1 mouse cellular context compared by ENCODE assay signal in genomic region chr1:36536397-36536728, GRCm38 (mm10).
TF ChIP-seq lines count a peak whose summit lies in the region.

No protein-coding gene starts in this region.

TF ChIP-seq in myocyte, 11 proteins besides CTCF, POLR2A, EP300 and RAD21:
- no peak for TF ChIP-seq TCF12 (IDR thresholded peaks at IDR 0.05; ENCODE audit: insufficient read depth, poor library complexity, severe bottlenecking)
- no peak for TF ChIP-seq E2F4 (IDR thresholded peaks at IDR 0.05; ENCODE audit: insufficient read depth)
- no peak for TF ChIP-seq MAX (IDR thresholded peaks at IDR 0.05; ENCODE audit: low read depth)
- no peak for TF ChIP-seq REST (IDR thresholded peaks at IDR 0.05; ENCODE audit: insufficient read depth, insufficient read length)
- TF ChIP-seq SRF (IDR thresholded peaks at IDR 0.05; ENCODE audit: control insufficient read depth, insufficient read length, low read depth), result no peak
- TF ChIP-seq CEBPB (IDR thresholded peaks at IDR 0.05; ENCODE audit: insufficient read depth, poor library complexity, severe bottlenecking), result no peak
